Mouse (Mus musculus) cerebellum, adult 2 months (tissue): ENCODE data around the gene 1810010H24Rik.

Experiments
- CTCF ChIP-seq: fragments of 200-500 bp; IDR thresholded peaks from 2 replicates; pipeline ENCODE4 v1.5.1; 2011; ENCODE audit warnings: low read depth, mild to moderate bottlenecking, control low read depth, low read length, moderate library complexity, borderline replicate concordance; ENCODE audit not compliant: insufficient read depth
- POLR2A ChIP-seq: fragments of 200-500 bp; IDR thresholded peaks from 2 replicates; pipeline ENCODE4 v1.6.1; 2011; ENCODE audit warnings: low read length, control low read depth, borderline replicate concordance; ENCODE audit not compliant: insufficient read depth

DNA sequence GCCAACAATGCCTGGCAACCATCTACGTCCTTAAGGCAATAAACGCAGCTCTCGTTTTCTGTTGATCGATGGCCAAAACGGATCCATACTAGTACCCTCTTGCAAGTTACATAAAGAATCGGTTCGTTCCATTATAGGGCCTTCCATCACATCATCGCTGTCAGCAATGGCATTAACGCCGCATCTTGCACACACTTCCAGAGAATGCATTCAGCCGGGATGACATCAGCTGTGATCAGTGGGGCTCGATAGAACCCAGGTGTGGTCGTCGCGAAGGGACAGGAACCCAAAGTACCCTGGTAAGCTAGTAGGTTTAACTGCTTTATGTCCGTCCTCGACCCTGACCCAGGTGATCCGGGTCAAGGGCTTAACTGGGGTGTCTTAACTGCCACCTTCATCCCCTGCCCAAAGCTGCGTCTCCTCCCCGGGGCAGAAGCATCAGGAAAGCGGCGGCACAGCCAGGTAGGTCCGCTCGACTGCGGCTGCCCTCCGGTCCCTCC, 26.8 kb upstream of the 1810010H24Rik start:
- no peak for TF ChIP-seq POLR2A
- no peak for TF ChIP-seq CTCF
